Mouse (Mus musculus) inflammation-experienced regulatory T-cells, adult 6 months (primary cell): ENCODE measurements around the gene Tmem175. TPM values are rescaled to one million over a fixed set of nuclear protein-coding genes. Genes with fewer than 3 reads are reported as not detected.

Experiments
- ATAC-seq: one replicate; pipeline ENCODE4 v1.8.0; 2017
- polyA plus RNA-seq, 3 experiments: library from polyadenylated mRNA; unstranded; fragments of 100-300 nt; shearing (Covaris generic); gene quantifications; one replicate each; pipeline ENCODE4 v1.2.1; 2017

Tmem175 gene
- polyA plus RNA-seq, 3 experiments from 2014 or later, result 26.7 to 40.8 (median 39.5) TPM

- no peak for ATAC-seq
Observed at GRCm38 (mm10) chr5:108654444-108654990, 24.9 kb downstream of the Tmem175 start.

GRCm38 (mm10) chr5:108655381-108655780 lies 25.8 kb downstream of the Tmem175 start:
- no peak for ATAC-seq

GRCm38 (mm10) chr5:108655891-108656650 lies 26.5 kb downstream of the Tmem175 start:
- ATAC-seq, result no peak

- ATAC-seq, result no peak
Observed at GRCm38 (mm10) chr5:108657406-108657805, 27.8 kb downstream of the Tmem175 start.

DNA sequence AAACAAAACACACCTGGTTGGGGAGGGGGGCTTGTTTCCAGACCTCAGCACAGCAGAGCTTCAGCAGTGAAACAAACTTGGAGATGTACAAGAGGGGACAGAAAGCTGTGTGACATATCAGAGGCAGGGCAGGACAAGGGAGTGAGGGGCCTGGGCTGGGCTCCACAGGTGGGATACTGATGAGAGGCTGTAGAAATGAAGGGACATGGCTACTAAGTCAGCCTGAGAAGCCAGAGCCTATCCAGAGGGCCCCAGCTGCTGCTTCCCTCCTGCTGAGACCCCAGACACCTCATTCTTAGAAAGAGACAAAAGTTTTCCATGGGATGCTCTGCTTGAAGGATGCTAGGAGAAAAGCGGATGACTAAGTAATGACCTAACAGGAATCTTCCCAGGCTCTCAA lies 29.0 kb downstream of the Tmem175 start:
- no peak for ATAC-seq

DNA sequence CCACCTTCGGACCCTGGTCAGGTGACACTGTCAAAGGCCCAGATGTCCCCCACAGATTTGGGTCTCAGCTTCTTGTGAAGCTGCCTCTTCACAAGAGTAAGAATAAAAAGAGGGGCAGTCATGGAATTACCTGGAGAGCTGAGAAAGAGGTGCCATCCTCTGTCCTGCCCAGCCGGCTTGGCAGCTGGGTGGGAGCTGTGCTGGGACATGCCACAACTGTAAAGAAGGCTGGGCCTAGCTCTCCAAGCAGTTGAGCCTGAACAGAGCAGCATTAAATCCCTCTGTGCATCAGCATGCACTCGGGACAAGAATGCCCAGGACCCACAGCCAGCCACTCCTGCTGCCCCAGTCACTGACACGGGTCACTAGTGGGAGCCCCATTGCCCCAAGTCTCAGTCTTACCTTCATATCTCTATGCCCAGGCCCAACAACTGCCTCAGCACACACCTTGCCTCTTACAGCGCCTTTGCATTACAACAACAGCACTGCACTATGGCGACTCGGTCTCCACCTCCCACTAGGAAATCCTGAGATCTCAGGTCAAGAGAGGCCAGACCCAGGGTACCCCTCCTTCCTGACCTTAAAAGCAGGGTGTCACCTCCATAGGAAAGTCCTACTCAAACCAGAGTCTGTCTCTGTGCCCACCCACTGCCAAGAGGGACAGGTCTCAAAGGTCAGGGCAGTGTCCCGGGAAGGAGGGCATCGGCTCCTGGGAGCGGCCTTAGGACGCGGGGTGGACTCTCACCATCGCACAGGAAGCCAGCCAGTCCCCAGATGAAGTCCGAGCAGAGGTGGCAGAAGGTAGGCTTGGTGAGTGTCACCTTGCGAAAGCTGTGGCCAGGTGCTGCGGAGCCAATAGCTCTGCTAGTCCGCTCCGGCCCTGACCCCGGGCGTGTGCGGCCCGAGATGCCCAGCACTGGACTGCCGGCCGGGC lies 30.4 kb downstream of the Tmem175 start, which contains the start of gene Idua:
Idua (plus strand) TSS at position 634 of the 934 bp plus-strand sequence.
- peak; percentile 28 for ATAC-seq

DNA sequence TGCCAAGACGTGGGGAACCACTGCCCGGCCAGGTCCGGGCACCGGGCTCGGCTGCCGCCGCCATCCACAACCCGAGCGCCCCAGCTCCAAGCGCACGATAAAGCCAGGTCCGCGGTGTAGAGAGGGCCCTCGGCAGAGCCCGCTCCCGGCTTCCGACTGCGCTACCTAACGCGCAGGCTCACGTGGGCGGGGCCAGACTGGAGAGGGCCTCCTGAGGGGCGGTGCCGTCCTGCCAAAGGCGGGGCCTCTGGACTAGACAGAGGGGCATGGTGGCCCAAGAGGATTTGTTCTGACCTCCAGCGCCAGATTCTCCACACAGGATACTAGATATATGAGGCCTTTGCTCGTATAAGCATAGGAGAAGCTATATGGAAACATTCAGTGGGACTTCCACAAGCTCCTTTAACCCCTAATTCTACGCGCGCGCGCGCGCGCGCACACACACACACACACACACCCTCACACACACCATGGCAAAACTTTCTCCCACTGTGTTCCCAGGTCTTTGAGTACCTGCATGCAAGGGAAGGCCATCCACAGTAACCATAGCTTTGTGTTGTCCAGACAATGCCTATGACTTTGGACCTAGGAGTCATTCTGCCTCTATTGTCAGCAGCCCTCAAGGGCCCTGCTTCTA lies 31.2 kb downstream of the Tmem175 start:
- ATAC-seq, result peak; percentile 96

DNA sequence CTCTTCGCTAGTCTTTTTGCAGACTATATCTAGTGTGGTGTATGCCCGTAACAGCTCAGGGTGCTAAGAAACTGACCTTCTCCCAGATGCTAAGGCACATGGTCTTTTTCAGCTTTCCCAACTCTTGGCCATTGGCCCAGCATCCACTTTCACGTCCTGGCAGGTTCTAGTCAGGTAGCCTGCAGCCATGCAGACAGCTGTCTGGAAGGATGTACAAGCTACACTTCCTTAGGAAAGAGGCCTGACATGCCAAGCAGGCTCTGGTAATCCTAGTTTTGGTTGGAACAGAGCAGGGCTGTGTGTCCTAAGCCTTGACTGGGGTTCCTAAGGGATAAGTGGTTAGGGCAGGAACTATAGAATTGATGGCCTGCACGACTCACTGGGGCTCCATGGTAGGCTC lies 33.2 kb downstream of the Tmem175 start:
- no peak for ATAC-seq

DNA sequence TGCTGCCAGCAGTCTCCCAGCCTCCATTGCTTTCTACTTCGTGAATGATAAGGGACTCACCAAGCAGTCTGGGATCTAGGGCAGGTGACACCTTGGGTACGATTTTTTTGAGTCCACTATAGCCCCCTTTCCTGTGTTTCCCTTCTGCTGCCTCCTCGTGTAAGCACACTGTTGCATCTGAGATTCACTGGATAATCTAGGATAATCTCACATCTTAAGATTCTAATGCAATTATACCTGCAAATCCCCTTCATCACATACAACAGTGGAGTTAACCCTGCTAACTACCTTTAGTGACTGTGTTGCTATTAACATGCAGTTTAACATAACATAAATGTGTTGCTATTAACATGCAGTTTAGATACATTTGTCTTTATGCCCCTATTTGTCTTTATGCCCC lies 35.5 kb downstream of the Tmem175 start:
- no peak for ATAC-seq

DNA sequence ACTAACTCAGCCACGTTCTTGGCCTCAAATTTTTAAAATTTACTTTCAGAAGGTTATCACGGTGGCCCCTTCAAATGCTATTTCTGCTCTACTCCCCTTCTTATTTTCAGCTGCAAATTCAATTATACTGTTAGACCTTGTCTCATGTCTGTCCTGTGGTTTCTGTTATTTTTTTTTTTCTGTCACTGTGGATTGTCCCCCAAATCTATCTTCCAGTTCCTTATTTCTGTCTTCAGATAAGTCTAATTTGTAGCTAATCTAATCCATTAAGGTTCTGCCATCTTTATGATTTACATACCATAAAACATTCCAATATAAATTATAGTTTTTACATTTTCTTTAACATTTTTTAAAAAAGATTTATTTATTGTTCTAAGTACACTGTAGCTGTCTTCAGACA lies 37.8 kb downstream of the Tmem175 start:
- no peak for ATAC-seq

- peak; percentile 5 for ATAC-seq
Observed at GRCm38 (mm10) chr5:108668387-108668932, 38.9 kb downstream of the Tmem175 start.

GRCm38 (mm10) chr5:108668977-108669936 lies 39.7 kb downstream of the Tmem175 start, which contains the start of gene Dgkq:
TSS of gene Dgkq (minus strand) at chr5:108669672.
- ATAC-seq, result peak; percentile 85

GRCm38 (mm10) chr5:108669986-108670385 lies 40.4 kb downstream of the Tmem175 start:
- no peak for ATAC-seq

DNA sequence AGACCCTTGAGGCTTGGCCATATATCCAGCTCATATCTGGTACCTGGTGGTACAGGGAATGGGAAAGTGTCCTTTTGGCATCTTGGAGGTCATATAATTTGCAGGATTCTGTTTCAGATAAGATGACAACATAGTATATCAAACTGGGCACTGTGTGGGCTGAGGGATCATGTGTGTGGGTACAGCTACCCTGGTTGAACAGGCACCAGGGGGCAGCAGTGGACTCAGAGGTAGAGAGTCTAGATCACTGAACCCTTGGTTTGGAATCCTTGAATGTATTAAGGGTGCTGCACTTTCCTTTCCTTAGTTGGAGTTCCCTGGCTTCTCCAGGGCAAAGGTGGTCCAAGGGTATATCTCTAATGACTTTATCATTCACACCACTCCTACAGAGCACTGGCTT lies 41.2 kb downstream of the Tmem175 start:
- no peak for ATAC-seq

GRCm38 (mm10) chr5:108671757-108672156 lies 42.2 kb downstream of the Tmem175 start:
- no peak for ATAC-seq

DNA sequence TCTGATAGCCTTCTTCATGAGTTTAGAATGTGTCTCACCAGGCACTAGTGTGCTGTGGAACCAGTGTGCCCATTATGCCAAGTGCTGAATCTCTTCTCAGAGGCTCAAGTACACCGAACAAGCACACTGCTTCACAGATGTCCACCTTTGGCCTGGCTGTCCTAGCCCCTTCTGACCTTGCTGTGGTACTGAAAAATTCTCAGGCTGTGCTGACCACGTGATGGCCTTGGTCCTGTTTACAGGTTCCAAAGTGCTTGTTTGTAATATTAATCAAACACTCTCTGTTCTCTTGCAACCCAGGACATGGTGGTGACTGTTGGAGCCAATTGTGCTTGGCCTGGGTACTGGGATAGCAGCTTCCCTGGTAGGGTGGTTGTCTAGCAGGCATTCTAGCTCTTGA lies 45.1 kb downstream of the Tmem175 start:
- ATAC-seq, result no peak

GRCm38 (mm10) chr5:108675251-108675816 lies 45.8 kb downstream of the Tmem175 start, which contains the start of gene Slc26a1:
TSS of gene Slc26a1 (minus strand) at chr5:108675569.
- ATAC-seq, result no peak

- no peak for ATAC-seq
Observed at GRCm38 (mm10) chr5:108676772-108677498, 47.4 kb downstream of the Tmem175 start.

DNA sequence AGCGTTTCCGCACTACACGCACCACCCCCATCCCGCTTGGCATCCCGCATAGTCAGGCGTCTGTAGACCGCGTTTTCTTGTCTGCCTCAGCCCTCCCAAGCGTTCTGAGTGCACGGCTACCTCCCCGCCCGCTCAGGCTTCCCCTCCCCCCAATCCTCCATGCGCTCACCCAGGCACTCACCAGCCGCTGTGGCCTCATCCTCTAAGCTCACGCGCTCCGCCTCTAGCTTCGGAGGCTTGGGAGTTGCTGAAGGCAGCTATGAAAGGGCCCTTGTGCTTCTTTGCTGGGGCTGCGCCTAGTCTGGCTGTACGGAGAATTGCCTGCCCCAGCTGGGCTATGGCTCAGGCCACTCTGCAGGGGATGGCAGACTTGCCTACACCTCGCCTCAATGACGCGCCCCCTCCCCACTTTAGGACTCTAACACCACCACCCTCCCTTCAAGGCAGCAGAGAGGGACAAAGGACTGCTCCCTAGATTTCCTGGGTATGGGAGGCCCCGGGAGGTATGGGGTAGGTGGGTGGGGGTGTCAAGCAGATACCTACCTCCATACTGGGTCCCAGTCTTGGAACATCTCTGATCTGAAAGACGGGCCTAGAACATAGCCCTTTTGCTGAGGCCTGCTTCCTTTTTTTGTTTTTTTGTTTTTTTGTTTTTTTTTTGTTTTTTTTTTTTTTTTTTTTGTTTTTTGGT lies 48.2 kb downstream of the Tmem175 start:
- ATAC-seq, result no peak
